Mouse (Mus musculus) frontal cortex, adult (tissue): Measurements from ENCODE around the gene Arfgef2.

Experiments used
- ATAC-seq: cut with Nextera tagmentation; 2 replicates; pipeline ENCODE4 v1.9.2; 2017; ENCODE audit warnings: mild to moderate bottlenecking, moderate library complexity, mixed read lengths; ENCODE audit not compliant: low TSS enrichment

Arfgef2 gene

DNA sequence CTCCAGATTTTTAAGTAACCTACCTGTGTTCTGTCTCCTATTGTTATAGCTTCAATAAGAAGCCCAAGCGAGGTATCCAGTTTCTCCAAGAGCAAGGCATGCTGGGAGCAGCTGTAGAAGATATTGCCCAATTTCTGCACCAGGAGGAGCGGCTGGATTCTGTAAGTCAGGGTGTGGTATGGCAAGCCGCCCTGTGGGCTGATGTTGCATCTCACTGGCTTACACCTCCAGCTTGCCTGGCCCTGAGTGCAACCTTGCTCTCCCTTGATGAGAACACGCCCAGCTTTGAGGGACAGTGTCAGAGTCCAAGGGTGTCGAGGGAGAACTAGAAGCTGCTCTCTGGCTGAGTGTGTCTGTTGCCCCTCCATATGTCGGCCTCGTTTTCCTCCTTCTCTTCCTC, 53.8 kb downstream of the Arfgef2 start:
- no peak for ATAC-seq

GRCm38 (mm10) chr2:166862505-166862904, 57.1 kb downstream of the Arfgef2 start:
- no peak for ATAC-seq

DNA sequence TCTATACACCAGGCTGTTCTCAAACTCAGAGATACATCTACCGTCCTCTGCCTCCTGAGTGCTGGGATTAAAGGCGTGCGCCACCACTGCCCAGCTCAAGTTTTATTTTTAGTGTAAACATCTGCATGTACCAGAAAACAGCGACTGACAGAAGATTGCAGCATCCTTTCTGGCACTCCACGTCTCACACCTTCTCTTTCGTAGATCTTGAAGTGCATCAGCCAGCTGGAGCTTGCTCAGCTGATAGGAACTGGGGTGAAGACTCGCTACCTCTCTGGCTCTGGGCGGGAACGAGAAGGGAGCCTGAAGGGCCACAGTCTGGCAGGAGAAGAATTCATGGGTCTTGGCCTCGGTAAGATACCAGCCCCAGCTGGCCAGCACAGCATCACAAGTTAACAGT, 60.1 kb downstream of the Arfgef2 start:
- ATAC-seq = peak; percentile 55

- no peak for ATAC-seq
Observed at GRCm38 (mm10) chr2:166870271-166870865, 65.0 kb downstream of the Arfgef2 start.

DNA sequence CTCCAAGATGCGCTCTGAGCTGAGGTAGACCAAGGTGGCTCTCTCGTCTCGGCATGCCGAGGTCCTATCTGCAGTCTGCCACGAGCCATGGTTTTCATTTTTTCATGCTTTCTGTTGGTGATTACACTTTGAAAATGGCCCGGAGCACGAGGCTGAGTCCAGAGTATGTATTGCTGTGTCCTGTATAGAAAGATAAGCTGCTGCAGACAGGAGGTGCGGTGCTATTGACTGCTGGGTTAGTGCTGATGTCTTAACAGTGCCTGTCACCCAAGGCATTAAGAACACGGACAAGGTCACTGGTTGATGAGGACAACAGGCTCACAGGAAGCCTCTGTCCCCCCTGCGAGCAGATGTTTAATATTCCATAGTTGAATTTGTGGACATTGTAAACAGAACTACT, 65.5 kb downstream of the Arfgef2 start:
- no peak for ATAC-seq

- ATAC-seq = no peak
Observed at GRCm38 (mm10) chr2:166874675-166875280, 69.4 kb downstream of the Arfgef2 start.

- ATAC-seq = no peak
Observed at GRCm38 (mm10) chr2:166875561-166875960, 70.2 kb downstream of the Arfgef2 start.

DNA sequence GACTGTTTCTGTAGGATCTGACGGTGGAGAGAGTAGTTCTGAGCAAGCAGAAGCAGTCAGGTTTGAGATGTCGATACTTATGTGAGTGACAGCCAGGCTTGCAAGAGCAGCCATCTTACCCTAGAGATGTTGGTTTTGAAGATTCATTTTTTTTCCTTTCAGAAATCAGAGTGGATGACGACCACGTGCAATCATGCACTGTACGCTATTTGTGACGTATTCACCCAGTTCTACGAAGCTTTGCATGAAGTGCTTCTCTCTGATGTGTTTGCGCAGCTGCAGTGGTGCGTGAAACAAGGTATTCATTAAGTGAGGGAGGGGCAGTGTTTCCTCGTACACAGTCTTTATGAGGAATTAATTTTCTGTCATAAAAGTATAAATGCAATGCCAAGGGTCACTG, 70.9 kb downstream of the Arfgef2 start:
- no peak for ATAC-seq

DNA sequence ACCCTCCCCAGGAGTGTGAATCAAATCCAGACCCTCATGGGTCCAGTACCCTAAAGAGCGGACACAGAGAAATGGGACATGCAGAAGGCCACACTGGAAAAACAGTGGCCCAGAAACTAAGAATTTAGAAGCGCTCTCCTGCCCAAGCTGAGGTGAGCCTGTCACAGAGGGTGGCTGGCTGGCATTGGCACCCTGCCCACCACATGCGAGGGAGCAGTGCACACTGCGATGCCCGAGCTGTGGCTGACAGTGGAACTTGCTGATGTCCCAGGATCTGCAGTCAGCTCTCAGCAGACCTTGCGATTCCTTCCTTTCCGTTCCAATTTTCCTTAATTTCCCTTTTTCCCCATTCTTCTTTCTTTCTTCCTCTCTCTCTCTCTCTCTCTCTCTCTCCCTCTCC, 79.7 kb downstream of the Arfgef2 start:
- ATAC-seq = peak; percentile 60; the same call in 1 of the 2 replicates

DNA sequence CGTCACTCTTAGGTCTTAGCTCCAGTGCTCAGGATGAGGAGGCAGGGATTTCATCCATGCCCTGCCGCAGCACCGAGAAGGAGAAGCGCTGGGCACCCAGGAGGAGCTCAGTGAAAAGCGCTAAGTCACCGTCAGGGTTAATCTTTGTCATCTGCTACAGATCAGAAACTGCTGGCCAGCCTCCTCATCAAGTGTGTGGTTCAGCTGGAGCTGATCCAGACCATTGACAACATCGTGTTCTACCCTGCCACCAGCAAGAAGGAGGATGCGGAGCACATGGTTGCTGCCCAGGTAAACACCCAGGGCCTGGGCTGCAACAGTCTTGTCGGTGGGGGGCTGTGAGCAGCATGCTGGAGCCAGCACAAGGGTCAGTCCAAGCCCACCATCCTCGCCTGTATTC, 80.2 kb downstream of the Arfgef2 start:
- no peak for ATAC-seq

DNA sequence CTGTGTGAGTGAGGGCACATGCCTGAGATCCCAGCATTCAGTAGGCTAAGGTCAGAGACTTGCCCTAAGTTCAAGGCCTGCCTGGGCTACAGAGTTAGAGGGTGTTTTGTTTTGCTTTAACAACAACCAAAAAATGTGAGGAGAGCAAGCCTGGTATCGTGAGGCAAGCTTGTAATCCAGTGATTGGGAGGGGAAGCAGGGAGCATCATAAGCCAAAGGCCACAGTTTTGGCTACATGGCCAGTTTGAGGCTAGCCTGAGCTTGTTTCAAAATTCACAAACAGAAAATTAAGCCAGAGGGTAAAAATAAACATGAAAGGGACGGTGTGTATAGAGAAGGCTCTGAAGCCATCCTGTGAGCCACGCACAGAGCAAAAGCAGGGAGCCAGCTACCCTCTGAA, 80.8 kb downstream of the Arfgef2 start:
- no peak for ATAC-seq

- no peak; the same call in 1 of the 2 replicates for ATAC-seq
Observed at GRCm38 (mm10) chr2:166887816-166888215, 82.4 kb downstream of the Arfgef2 start.

DNA sequence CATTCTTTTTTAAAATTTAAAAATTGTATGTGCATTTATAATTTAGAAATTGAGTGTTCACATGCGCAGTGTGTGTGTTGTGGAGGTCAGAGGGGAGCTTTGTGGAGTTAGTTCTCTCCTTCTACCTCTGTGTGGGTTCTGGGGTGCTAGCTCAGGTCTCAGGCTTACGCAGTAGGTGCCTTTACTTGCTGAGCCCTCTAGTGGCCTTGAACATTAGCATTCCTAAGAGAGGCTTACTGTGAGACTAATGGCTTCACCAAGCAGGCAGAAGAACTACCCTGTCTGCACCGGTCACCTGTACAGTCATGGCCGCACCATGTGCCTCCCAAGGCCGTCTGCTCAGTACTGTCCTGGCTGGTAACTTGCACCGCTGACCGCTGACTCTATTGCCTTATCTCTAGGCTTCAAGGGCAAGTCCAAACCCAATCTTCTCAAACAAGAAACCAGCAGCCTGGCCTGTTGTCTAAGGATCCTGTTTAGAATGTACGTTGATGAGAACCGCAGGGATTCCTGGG, 86.0 kb downstream of the Arfgef2 start:
- ATAC-seq = no peak

DNA sequence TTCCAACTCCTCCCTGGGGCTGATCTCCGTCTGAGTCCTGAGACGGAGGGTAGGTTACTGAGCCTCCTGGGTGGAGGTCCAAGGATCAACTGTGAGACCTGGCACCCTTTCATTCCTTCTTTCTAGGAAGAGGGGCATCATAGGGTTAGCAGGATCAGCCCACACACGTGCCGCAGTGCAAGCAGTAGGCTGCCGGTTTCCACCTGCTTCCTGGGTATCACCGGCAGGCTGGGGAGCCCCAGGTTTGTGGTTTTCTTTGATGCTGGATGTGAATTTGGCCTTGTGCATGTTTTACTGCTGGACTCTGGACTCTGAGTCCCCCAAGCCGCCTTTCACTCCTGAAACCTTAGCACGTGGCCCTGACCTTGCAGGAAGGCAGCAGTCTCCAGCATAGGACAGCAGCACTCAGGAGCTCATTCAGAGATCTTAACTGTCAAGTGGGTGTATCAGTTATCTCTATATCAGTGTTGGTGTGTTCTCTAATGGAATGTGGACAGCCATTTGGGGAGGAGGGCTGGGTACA, 86.8 kb downstream of the Arfgef2 start:
- no peak for ATAC-seq

- ATAC-seq = no peak
Observed at GRCm38 (mm10) chr2:166893036-166893435, 87.6 kb downstream of the Arfgef2 start.

DNA sequence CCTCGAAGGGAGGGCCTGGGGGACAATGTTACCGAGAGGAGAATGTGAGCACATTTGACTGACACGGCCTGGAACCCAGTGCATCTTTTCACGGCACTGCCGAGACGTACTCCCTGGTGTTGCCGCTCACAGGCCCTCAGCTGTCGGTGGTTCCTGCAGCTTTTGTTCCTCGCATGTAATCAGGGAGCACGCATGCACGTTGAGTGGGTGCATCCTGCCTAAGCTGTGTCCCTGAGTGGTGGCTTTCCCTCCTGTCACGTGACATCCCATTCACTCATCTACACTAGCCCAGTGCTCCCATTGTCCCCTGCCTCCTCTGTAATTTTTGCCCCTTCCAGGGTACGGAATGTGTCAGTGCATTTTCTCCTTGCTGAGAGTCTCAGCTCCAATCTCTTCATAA, 91.0 kb downstream of the Arfgef2 start:
- ATAC-seq = peak; percentile 50

DNA sequence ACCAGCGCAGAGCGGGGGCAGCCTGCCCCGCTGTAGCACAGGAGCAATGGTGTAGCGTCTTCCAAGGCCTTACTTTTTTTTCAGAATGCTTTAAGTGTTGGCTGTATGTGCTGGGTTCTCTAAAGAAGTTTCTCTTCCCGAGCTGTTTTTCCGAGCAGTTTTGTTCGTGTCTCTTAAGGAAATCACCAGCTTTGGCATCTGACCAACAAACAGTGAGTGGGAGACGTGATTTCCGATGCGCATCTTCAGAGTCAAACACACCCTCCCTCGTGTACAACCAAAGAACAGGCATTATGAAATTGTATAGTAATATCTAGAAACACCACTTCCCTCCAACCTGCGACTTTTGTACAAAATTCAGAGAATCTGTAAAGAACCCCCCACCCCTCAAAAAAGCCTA, 91.6 kb downstream of the Arfgef2 start:
- ATAC-seq = no peak

GRCm38 (mm10) chr2:166899161-166899560, 93.8 kb downstream of the Arfgef2 start:
- ATAC-seq = no peak

- ATAC-seq = no peak
Observed at GRCm38 (mm10) chr2:166899746-166900145, 94.4 kb downstream of the Arfgef2 start.

DNA sequence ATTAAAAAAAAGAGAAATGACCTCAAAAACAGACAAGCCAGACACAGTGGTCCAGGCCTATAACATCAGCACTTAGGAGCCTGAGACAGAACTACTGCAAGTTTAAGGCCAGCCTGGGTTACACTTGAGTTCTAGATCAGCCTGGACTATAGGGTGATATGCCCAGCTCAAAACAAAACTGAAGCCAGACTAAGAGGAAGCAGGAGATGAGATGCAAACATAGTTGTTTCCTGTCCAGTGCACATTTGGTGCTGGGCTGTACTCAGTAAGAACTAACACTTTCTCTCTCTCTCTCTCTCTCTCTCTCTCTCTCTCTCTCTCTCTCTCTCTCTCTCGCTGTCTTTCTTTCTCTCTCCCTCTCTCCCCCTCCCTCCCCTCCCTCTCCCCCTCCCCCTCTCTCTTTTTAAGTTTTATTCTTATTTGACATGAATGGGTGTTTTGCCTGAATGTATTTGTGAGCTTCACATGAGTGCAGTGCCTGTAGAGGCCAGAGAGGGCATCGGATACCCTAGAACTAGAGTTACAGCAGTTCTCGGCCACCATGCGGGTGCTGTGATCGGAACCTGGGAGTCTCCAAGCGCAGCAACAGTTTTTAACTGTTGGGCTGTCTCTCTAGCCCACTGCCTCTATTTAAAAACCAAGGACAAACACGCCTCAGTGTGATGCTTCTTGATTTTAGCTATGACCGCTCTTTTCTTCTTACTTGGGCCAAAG, 95.6 kb downstream of the Arfgef2 start:
- ATAC-seq = no peak

DNA sequence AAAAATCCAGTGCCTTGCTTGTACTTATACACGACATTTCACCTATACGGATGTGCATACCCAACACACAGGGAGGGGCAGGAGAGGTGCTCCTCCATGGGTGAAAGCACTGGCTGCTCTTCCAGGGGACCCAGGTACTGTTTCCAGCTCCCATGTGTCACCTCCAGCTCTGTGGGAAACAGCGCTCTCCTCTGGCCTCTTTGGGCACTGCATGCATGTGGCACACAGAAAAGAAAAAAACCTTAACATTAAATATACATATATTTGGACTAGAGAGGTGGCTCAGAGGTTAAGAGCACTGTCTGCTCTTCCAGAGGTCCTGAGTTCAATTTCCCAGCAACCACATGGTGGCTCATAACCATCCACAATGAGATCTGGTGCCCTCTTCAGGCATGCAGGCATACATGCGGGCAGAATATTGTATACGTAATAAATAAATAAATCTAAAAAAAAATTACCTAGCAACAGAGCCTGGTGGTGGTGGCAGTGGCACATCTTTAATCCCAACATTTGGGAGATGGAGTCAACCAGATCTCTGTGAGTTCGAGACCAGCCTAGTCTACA, 98.4 kb downstream of the Arfgef2 start:
- ATAC-seq = no peak

DNA sequence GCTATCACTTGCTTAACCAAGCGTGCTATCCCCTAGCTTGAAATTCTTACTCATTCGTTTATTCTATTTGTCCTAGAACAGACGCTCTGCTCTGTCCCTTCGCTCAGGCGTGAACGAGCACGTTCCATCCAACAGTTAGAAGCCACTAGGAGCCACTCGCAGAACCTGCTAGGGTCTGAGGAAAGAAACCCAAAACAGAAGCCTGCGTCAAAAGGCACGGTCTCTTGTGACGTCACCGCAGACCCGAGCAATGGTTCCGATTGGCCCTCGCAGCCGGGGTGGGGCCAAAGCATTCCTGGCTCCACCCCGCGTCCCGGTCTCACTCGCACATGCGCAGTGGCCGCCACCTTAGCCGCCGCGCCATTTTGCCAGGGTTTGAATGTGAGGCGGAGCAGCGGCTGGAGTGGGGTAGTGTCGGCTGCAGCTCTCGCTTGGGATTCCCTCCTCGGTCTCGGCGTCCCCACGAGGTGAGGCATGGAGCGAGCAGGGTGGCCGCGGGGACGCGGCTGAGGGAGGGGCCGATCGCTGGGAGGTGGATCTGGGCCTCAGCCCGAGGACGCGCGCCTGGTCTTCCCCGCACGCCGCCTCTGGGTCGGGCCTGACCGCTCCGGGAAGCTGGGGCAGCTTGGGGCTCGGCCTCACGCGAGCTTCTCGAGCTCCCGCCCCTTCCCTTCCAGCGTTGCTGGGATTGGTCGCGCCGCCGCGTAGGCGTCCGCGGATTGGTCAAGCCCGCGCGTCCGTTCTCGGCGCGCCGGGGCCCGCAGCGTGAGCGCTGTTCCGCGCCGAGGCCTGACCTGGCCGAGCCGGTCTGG, 100.5 kb downstream of the Arfgef2 start, which contains the start of gene Cse1l:
Gene Cse1l (plus strand): TSS at position 330 of the 812 bp plus-strand sequence.
- ATAC-seq = peak; percentile 89
